Mouse (Mus musculus) testis, adult 2 months (tissue): ENCODE data around the gene Dnajc11.

Experiments
- CTCF ChIP-seq: fragments of 200-500 bp; IDR thresholded peaks from 2 replicates; pipeline ENCODE4 v1.5.1; 2012; ENCODE audit warnings: low read depth, mild to moderate bottlenecking, inconsistent platforms, low read length, moderate library complexity; ENCODE audit not compliant: control insufficient read depth, insufficient read depth, insufficient replicate concordance
- POLR2A ChIP-seq: fragments of 200-500 bp; IDR thresholded peaks from 2 replicates; pipeline ENCODE4 v1.6.1; 2012; ENCODE audit warnings: low read depth, mild to moderate bottlenecking, inconsistent platforms, low read length, moderate library complexity; ENCODE audit not compliant: control insufficient read depth

DNA sequence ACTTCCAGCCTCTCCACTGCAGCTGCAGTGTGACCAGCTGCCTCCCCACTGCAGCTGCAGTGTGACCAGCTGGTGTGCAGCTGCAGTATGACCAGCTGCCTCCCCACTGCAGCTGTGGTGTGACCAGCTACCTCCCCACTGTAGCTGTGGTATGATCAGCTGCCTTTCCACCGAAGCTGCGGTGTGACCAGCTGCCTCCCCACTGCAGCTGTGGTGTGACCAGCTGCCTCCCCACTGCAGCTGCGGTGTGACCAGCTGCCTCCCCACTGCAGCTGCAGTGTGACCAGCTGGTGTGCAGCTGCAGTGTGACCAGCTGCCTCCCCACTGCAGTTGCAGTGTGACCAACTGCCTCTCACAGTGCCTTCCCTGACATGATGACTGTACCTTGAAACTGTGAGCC, 11.4 kb upstream of the Dnajc11 start:
- no peak for TF ChIP-seq CTCF
- TF ChIP-seq POLR2A: no peak
